Mouse (Mus musculus) mouse trophoblast stem cell (cell line): Measurements from ENCODE around the gene Gemin4.
"Not testable (repeated sequence)": the region's sequence is repeated elsewhere in the genome, so short reads cannot be mapped to it uniquely, and the experiment has no call there.

Experiments
- in situ Hi-C, 2 experiments: fragments of 300-500 bp; cut with MseI, MboI; formaldehyde crosslinking; loops; 2 replicates in 1 of 2; 3 replicates in 1 of 2; pipeline ENCODE4 v1.15.1; 2025

Gemin4 gene

DNA sequence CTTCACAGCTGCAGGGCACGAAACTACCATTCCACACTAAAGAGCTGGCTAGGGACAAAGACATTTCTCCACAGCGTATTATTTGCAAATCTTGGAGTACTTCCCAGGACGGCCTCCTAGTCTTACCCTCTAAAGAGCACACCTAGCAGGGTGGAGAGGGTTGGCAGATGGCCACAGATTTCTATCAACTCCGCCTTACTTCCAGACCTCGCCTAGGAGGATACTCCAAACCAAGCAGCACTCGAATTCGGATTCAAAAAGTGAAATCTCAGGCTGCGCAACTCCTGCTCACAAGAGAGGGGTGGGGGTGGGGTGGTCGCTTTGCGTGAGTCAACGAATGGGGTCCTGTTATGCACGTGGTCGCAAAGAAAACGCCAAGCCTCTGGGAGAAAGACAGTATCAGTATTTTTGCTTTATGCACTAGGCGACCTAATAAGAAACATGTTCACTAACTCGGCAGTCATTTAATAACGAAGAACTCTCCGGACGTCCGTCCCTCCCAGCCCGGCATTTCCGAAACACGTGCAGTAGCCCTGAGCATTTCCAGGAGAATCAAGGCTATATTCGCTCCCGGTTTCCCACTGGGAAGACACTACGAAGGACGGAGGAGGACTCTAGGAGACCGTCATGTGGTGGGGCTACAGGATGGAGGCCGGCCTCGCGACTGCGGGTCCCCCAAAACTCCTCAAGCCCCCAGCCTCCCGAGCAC lies 629 bp downstream of the Gemin4 start:
- in situ Hi-C loops: no loop called here

DNA sequence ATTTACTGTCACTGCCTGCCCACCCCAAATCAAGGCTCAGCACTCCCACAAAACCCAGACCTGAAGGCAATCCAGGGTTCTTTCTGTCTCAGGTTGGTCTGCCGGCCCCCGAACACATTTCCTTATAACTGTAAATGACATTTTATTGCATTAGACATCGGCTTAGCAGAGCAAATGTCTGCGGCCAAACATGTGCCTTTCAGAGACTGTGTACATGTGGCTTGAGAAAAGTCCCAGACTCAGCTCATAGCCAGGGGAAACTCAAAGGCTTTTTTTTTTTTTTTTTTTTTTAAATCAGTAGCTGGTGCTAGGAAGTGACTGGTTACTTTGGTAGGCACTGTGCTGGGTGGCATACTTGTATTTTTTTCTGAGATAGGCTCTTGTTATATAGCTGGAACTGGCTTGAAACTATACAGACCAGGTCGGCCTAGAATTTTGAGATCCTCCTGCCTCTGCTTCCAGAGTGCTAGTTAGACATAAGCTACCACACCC lies 1.4 kb downstream of the Gemin4 start:
- in situ Hi-C loops: no loop called here

DNA sequence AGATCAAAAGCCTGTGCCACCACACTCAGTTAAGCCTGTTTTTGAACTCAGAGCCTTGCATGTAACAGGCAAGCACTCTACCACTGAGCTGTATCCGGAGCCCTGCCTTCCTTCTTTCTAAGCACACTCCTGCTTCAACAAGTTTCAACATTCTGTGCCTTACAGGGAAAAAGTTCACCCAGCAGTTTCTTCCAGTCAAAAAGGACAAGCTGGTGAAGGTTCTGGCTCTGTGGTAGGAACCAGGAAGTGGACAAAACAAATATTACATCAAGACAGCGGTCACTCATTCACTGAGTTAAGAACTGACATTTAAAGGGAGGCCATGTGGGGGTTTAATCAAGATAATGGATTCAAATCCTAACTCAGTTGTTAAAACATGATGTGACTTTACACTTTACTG lies 2.5 kb downstream of the Gemin4 start:
- in situ Hi-C loops: no loop called here

DNA sequence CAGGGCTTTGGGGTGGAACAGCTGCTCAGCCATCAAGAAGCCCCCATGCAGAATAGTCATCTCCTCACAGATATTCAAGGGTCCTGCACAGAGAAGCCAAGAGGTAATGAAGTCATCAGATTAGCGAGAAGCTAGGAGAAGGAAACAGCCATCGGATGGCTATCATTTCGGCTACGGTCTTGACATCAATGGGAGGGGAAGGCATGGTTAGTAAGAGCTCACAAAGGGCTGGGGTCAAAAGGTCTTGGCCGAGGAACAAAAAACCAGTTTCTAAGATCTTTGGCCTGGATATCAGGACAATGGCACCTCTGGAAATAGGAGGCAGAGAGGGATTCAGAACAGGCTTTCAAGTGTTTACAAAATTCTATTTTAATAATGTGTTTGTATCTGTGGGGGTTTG lies 3.6 kb downstream of the Gemin4 start:
- in situ Hi-C loops: no loop called here

DNA sequence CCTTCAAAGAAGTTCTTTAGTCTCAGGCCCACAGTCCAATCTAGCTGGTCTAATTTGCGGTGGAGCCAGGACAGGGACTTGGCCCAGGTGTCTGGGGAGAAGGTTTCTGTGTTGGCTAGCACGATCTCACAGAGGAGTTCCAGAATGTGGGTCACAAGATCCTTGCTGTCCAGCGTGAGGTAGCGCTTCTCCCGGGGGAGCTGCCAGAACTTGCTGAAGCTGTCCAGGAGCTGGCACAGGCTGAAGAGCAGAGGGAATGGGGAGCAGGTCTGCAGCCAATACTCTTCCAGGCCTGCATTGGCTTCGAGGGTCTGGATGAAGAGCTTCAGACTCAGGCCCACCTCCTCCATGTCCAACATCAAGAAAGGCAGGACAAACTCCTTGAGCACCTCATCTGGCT lies 5.9 kb downstream of the Gemin4 start:
- in situ Hi-C loops: not testable (repeated sequence)

DNA sequence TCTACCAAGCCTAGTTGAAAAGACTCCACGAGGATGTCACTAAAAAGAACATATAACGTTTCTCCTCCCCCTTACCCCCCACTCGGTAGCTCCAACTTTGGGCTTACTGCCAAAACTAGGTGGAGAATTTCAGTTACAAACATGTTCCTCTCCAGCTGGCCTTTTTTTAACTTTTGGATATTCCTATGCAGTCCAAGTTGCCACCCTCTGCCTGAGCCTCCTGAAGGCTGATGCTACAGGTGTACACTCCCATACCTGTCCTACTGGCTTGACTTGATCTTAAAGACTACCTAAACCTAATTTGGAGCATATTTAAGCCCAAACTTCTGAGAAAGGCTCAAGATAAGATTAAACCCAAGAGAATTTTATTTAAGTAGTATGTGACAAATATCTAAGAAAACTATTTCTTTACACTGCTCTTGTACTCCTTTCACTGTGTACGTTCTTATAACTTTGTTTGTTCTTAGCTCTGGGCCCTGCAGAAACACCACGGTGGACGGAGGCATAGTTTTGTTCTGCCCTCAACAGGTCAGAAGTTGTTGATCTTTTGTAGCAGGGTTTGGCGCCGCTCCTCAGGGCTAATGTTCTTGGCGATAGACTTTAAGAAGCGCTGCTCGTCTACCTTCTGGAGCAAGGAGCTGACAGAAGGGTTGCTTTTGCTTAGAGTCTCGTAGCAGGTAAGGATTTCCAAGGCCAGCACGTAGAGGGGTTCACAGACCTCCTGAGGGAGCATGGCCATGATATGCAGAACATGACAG lies 7.1 kb downstream of the Gemin4 start:
- in situ Hi-C loops: no loop called here

DNA sequence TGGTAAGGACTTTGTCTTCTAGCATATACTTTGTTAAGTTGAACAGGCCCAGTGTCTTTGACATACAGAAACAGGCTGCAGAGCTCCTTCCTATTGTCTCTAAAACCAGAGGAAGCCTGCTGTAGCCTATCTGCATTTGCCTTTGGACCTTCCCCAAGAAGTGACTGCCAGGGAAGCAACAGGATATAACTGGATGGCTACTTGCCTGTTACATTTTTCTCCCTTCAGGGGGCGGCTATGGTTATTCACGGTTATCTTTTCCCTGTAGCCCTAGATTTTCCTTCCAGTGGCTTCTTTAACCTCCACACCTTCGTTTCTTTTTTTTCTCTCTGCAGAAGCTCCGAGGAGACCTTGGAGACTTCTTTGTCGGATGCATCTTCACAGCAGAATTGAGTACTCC lies 10.7 kb downstream of the Gemin4 start:
- in situ Hi-C loops: no loop called here

DNA sequence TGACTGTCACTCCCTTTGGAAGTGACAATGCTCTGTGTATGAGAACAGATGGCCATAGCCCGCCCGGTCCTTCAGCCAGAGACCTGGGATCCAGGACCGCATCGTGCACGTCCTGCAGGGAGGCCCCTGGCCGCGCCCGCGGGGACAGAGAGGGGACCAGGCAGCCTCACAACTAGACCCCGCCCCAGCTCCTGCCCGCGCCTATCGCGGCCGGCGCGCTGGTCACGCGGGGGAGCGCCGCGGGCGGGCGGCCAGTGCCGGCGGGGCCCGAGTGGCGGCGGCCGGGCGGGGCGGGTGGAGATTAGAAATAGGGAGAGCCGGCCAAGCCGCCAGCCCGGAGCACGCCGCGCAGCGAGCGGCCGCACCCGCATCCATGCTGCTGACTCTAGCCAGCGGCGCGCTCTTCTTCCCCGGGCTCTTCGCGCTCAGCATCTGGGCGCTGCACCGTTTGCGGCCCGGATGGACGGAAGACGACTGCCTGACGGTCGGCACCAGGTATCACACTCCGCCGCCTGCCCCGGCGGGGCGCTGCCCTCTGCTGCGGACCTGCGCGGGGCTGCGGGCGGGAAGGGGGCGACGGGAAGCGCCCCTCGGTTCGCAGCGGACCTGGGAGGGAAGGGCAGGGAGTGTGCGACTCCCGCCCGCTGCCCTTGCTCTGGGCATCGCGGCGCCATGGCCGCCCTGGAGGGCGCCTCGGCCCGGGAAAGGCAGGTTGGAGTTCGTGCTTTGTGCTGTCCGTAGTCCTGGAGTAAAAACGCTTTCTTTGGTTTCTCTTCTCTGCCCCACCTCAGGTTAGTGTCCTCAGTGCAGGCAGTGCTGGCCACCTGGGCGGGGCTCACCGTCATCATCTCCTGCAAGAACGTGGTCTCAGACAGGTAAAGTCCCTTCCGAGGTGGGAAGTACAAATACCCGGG lies 15.4 kb downstream of the Gemin4 start:
- in situ Hi-C loops: no loop called here

DNA sequence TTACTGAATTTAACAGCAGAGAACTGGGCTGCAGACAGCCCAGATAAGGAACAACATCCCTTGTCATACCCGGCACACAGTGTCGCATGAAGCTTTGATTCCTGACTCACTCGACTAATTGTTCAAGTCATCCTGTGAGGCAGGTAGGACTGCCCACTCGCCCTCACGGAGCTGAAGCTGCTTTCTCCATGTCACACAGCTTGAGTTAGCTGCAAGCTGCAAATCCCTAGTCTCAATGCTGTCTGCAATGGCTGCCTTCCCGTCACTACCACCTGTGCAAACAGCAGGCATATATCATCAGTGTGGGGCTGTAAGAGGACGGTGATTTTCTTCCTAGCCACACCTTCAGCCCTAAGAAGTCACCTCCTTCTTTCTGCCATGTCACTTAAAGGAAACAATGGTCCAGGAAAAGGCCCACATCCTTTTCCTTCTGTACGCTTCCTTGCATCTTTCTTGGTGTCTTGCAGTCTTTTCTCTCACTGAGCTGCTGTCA lies 20.4 kb downstream of the Gemin4 start:
- in situ Hi-C loops: no loop called here

DNA sequence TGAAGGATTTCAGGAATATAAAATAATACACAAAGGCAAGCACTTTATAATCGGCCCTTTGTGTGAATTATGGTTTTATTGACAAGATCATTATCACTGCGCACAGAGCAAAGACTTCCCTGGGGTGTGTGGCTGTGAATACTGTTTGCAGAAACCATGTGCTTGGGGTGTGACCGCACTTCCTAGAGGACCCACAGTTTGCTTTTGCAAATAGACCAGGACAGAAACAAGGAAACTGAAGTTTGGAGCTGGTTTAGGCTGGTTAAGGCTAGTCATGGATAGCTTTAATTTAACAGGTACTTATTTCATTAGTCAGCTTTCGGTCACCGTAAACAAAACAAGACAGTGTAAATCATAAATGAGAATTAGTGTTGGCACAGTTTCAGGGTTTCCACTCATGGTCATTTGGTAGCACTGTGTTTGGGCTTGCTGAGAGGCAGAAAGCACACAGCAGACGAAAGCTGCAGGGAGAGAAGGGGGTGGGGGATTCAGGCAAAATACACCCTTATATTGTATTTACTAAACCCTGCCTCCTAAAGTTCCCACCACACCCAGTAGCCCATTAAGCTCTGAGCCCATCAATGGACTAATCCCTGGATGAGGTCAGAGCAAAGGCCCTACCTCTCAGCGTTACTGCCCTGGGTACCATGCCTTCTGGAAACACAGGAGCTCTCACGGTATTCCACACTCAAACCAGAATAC lies 21.0 kb downstream of the Gemin4 start:
- in situ Hi-C loops: no loop called here

DNA sequence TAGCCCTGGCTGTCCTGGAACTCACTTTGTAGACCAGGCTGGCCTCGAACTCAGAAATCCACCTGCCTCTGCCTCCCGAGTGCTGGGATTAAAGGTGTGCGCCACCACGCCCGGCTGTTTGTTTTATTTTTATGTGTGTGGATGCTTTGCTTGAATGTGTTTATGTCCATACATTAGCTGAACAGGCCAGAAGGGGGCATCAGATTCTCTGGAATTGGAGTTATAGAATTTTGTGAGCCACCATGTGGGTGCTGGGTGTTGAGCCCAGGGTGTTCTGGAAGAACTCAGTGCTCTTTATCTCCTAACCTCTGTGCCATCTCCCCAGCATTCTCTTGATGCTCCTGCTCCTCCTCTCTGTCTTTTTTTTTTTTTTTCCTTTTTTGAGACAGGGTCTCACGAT lies 30.6 kb downstream of the Gemin4 start:
- in situ Hi-C loops: no loop called here

DNA sequence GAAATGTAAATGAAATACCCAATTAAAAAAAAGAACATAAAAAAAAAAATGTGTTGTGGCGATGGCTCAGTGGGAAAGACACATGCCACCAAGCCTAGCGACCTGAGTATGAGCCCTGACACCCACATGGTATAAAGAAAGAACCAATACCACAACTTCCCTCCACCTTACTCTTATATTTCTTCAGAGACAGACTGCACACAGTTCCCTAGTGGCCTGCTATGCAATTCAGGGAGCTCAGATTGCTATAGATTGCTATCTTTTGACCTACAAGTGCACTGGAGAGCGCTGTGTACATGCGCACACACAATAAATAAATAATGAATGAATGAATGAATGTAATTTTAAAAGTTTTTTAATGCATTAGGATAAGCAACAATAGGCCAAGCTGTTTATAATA lies 33.7 kb downstream of the Gemin4 start:
- in situ Hi-C loops: no loop called here

DNA sequence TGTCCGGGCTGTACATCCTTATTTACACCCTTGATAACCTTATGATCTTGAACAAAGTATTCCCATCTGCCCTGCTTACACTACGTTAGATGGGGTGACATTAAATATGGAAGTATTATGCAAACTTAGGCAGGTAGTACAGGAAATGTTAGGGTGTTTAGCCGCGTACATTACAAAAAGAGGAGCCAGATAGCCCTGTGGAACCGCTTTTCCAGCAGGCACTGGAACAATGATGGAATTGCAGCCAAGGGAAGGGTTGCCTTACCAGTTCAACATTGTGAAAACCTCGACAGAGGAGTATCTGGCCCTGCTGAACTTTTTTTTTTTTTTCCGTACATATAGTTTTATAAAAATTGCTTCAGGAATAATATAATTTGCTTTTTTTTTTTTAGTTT lies 37.3 kb downstream of the Gemin4 start:
- in situ Hi-C loops: no loop called here

DNA sequence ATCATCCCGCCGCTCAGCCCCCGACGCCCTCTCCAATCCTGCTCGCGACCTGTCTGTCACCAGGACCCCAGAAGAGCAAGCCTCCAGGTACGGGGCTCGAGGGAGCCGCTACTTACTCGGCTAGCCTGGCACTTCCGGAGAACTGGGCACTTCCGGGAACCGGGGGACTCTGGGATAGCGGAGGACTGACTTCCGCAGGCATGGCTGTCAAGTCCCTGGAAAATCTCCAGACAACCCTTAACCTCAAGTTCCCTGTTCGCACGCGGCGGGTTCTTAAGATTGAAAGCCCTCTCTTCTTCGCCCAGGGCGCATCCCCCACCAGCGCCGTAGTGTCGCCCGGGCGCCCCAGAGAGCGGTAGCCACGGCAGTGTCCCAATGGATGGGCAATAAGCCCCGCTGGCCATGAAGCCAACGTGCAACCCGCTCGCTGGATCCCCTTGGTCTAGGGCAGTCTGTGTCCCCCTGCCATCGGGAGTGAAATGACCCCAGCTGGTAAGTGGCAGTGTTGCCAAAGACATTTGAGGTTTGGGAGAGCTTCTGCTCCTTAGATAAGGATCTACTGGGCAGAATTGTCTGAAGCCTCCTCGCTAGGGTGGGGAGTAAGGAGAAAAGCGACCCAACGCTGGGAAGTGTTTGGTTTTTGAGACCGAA lies 37.8 kb downstream of the Gemin4 start, which contains the start of the genes Vps53 and Fam57a:
Vps53 (minus strand) TSS at position 153 of the 651 bp plus-strand sequence.
Fam57a (plus strand) TSS at position 177 of the 651 bp plus-strand sequence.
- in situ Hi-C loops: no loop called here

DNA sequence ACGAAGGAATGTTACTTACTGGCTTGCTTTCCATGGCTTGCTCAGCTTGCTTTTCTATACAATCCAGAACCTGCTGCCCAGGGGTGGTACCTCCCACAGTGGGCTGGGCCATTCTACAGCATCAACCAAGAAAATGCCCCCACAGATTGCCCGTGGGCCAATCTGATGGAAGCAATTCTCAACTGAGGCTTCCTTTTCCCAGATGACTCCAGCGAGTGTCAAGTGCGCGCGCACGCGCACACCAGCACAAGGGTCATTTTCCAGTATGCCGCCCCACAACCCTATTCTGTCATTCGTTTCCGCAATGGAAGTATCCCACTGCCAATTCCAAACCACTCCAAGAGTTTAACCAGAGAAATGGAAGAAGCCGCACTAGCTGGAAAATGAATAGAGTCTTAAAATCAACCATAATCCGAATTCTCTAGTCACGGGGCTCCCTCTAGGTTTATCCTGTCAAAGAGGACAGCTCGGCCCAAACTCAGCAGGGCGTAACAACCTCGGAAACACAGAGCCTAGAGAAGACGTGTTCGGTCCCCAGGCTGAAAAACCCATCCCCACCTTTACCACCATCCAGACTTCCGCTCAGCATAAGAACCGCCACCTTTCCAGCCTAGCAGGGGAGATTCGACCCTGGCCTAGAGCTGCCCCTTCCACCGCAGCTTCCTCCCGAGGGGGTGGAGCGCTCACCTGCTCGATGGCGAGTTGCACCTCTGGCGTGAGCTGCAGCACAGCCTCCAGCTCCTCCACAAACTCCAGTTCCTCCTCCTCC lies 38.6 kb downstream of the Gemin4 start:
- in situ Hi-C loops: no loop called here

DNA sequence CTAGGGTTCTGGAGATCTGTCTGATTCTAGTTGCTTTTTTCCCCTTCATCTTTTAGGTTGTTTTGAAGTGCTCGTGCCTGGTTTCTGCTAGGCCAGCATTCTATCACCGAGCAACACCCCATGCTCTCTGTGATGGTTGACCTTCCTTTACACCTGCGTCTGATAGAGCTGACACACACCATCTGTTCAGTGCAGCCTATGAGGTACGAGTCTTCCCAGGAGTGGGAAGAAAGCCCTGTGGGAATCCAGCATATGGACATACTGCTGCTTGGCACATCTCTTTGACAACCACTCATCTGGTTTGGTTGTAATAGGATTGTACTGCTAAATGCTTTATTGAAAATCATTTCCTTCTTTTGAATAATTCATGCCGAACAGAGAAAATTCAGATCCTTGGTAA lies 47.3 kb downstream of the Gemin4 start:
- in situ Hi-C loops: loop anchor here in 1 of 2 experiments (5.0 kb wide), 1 partner anchor 83 kb away; no protein-coding TSS in a partner anchor

DNA sequence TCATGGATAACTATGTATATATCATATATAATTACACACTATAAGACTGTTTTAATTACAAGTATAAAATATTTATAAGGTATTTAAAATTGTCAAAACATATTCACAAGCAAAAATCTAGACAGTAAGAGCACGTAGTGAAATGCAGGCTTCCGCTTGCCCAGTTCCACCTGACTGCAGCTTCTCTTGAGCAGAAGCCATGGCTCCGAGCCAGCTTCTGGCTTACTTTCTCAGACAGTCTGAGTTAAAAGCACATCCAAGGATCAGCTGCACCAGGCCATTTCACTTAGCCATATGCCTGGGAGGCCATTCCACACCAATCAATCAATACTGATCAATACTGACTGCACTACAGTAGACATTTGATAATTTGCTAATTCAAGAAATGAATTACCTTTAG lies 48.5 kb downstream of the Gemin4 start:
- in situ Hi-C loops: no loop called here

DNA sequence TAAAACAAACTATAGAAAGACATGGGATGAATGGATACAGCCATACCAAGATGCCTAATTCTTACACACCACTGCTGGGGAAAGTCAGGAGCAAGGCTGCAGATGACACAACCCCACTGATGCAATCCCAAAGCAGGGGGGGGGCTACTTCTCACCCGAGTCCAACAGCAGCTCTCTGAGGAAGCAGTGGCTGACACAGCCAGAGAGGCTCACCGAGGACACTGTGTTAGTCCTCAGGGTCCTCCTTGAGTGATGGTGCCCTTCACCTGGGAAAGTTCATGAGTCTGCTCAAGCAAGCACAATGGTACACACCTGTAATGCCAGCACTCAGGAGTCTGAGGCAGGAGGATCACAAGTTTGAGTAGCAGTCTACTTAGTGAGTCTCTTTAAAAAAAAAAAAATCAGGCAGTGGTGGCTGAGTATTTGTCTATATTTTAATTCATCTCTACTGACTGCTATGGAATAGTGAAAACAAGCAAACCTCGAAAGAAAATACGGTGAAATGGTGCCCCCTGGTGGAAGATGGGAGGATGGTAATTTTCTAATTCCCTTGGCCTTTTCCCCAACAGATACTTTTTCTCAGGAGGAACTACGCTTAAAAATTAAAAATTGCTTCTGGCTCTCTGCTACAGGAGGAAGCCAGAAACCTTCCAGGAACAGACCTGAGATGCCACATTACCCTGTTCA lies 50.2 kb downstream of the Gemin4 start:
- in situ Hi-C loops: no loop called here

DNA sequence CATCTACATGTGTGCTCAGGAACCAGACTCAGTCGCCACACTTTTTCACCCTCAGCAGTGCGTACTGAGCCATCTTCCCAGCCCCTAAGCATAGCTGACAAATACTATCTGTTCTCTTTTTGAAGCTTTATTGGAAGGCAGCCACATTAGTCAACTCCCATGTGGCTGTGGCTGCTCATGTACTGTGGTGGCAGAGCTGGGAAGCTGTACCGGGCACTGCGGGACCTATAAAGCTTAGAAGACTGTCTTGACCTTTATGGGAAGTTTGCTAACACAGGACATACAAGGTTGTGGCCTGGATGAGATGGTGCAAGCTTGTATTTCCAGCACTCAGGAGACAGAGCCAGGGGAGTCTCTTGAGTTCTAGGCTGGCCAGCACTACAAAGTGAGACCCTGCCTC lies 50.8 kb downstream of the Gemin4 start:
- in situ Hi-C loops: no loop called here
